Mouse (Mus musculus): ENCODE data around the gene Adarb2.

DNA sequence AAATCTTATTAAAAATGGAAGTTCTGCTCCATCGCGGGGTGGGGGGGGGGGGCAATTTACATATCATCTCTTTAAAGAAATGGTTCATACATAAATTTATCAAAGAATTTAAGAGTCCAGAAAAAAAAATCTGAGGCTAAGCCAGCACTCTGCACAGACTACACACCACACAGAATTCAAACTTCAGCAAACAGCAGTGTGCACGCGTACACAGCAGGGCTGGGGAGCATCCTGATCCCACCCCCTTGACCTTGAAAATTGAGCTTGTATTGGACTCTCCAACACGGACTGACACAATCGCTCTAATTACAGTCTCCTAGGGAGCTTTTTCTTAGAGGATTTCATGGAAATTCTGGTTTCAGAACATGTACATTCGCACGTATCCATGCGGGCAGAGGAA is 490.1 kb downstream of the Adarb2 start:
- TF ChIP-seq FLI1 (IDR thresholded peaks at IDR 0.05; ENCODE audit: low read length) (no peak), GATA1 (IDR thresholded peaks at IDR 0.05; ENCODE audit: borderline replicate concordance, low read length) (no peak)
